Mouse (Mus musculus) left cerebral cortex, adult 8-10 months (tissue): ENCODE results near the gene Ccdc93. TPM values are rescaled to one million over a fixed set of nuclear protein-coding genes. Genes with fewer than 3 reads are reported as not detected.

Source experiments
- DNase-seq, 2 experiments: peaks; one replicate each; pipeline ENCODE4 v3.0.0; 2022; ENCODE audit warnings: low spot score in 2 of 2
- total RNA-seq, 4 experiments: library from RNA; stranded (reverse); gene quantifications; 2 replicates each; pipeline ENCODE4 v1.2.4; 2022

Ccdc93 gene
- 10 to 100 TPM; 20.8 to 25.6 (median 22.7) TPM for total RNA-seq

DNA sequence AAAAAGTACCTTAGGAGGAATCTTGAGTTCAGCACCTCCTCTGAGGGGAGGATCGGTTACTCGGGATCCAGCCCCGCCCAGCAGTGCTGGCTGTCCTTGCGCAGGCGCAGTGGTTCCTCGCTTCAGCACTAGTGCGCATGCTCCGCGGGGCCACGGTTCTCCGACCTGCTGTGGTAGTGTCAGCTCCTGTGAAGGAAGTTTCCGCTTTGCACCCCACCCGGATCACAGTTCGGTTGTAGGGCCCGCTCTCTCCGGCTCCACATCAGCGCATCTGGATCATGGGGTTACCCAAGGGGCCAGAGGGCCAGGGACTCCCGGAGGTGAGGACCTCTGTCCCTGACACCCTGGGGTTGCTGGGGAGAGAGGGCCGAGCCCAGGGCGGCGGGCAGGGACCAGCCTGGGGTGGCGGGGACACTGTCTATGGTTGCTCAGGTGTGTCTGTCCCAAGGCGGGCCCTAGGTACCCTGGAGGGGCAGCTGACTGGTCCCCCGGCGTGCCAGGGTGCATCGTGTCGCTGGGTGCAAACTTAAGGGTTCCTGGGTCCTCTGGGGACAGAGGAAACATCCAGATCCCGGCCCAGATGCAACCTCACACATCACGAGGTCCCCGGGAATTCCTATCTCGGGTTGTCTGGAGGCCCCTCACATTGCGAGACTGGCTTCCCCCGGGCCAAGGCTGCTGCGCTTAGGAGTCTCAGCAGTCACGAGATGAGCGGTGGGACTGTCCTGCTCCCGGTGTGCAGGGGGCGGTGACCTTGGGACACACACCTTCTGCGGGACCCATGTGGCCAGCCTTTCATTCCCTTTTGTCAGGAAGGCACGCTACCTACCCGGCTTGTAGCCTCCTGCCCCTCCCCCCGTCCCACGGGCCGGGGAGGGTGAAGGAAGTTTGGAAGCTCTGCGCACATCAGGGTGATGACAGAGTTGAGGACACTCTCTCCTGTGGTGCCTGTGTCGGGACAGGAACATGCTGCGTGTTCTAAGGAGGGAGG is at the start of gene Ccdc93:
Gene Ccdc93, plus strand, starts transcription at position 112 of the 991 bp plus-strand sequence.
- DNase-seq: peak; percentile 93 to 99

DNA sequence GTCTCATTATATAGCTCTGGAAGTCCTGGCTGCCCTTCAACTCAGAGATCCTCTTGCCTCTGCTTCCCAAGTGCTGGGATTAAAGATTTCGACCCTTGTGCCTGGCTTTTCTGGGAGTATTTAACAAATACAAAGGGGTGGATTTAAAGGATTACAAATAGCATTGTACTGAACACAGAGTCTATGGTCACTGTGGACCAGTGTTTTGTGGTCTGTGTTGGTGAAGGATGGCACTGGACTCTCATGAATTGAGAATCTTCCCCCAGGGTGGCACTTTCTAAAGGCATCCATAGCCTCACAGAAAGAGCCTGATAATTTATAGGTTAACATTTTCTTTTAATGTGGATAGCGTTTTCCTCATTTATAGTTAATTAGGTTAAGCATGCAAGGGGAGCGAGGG is 49.3 kb upstream of the Ccdc93 start:
- DNase-seq: no peak

DNA sequence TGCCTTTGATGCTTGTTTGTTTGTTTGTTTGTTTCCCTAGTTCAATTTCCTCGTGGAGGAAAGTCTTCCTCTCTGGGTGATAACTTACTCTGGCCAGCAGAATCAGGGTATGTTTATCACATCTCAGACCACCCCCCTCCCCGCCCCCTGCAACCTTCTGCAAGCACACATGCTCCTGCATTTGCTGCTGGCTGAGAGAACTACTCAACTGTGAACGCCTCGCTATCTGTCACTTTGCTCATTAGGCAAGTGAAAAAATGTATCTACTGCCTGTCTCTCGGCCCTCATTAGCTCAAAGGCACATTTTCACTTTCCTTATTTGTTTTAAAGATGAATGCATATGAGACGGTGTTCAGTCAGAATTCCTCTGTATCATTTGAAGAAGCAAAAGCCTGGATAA is 42.5 kb upstream of the Ccdc93 start:
- DNase-seq: no peak

DNA sequence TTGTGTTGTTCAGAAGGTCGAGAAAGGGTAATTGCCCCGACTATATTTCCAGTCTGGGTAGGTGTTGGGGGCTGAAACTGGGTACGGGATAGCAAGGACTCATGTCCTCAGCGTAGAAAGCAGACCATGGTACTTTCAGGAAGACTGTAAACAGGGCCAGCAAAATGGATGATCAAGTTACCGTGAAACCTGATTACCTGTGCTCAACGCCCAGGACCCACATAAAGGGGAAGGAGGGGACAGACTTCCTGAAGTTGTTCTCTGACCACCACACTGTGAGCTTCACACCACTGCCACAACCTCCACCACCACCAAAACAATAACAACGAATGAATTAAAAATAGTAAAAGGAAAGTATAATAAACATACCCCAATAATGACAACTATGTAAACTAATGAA is 42.1 kb upstream of the Ccdc93 start:
- no peak for DNase-seq

DNA sequence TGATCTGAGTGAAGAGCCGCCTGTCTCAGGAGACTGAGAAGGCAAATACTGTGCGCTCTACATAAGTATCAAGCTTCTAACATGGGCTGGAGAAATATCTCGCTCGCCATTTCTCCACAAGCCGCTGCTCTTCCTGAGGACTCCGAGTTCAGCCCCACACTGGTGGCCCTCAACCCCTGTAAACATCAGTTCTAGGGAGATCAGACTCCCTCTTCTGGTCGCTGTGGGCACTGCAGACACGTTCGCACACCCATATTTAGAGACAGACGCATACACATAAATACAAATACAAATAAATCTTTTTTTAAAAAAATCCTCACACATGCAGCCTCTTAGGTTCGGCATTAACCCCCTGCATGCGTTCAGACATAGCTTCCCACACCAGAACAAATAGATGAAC is 41.3 kb upstream of the Ccdc93 start:
- no peak for DNase-seq

DNA sequence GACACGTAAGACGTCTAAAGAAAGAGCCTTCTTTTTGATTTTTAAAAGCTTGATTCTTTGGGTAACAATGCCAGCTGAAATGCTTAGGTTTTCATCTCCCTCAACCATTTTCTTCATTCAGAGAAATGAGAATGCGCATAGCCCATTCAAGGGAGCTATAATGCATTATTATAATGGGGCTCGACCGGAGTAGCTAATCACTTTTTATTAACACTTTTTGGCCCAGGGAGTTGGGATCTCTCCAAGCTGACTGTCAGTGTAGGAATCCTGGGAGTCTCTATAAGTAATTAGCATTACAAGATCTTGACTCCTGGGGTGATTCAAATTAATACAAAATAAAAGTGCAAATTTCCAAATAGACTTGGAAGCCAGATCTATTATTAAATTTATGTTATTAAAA is 40.8 kb upstream of the Ccdc93 start:
- DNase-seq: no peak

DNA sequence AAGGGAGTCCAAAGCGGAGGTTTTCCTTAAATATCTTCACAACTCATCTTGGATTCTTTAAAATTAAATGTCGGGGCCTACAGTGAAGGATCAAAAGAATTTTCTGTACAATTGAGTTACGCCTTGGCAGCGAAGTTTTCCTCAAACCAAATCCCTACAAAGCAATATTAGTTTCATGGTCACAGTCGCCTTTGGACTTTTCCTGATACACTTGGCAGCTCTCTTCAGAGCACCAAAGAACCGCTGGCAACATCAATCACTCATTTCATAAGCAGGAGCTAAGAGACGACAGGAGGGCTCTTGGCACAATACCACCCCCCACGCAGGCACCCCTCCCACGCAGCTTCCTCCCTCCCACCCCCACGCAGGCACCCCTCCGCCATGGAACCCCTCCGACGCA is 40.4 kb upstream of the Ccdc93 start:
- no peak for DNase-seq

DNA sequence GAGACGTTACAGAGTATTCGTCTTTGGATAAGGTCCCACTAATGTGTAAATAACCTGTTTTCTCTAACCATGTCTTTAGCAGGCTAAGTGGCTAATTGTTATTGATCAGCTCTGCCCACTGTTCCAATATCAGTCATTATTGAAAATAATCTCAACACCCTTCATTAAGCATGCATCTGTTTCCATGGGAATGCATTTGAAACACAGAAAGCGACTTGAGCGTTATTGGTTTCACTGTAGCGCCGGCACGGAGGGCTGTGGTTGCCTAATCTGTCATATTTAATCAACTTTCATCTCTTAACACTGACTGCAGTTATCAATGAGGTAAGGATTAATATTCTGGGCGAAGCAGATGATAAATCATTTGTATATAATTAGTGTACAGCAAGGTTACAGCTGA is 40.0 kb upstream of the Ccdc93 start:
- no peak for DNase-seq

DNA sequence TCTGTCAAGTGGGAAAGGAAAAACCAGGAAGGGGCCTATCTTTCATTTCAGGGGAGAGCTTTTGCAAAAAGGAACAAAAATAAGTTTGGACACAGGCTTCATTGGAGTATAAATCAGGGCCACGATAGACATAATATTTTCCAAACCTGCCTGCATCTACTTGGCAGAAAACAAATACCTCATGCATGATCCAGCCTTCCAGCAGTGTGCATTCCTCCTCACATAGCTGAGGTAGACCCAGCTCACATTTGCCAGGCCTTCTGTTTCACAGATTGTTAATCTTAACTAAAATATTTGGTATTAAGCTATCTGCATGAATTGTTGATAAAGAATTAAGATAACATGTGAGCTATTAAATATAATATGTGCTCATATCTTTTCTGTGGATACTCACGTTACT is 37.7 kb upstream of the Ccdc93 start:
- DNase-seq: no peak

DNA sequence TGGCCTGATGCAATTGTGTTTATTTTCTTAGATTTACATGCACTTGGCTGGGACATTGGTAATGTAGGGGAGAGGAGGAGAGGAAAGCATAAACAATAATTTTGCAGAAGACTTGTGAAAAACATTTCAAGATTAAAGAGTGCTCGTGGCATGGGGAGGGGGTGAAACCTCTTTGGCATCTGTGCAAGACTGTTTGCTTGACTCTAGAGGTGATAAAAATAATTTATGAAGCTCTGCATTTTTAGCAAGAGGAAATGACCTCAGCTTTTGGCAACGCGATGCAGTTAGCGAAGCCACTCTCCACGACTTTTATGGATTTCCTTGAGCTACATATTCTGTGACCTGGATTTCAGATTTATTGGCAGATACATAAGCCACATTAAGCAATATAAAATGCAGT is 36.1 kb upstream of the Ccdc93 start:
- no peak for DNase-seq

DNA sequence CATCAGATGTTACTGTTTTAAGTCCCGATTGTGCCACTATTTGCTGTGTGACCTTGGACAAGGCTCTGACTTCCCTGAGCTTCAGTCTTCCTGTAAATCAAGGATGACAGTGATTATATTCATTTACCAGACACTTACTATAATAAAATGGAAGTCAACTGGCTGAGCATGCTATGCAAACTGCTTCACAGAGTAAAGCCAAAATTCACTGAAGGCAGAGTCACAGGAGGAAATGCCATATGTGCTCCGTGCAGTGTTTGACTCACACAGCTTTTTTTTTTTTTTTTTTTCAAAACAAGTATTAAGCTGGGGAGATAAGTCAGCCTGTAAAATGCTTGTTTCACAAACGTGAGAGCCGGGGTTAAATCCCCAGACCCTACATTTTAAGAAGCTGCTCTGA is 34.3 kb upstream of the Ccdc93 start:
- no peak for DNase-seq

DNA sequence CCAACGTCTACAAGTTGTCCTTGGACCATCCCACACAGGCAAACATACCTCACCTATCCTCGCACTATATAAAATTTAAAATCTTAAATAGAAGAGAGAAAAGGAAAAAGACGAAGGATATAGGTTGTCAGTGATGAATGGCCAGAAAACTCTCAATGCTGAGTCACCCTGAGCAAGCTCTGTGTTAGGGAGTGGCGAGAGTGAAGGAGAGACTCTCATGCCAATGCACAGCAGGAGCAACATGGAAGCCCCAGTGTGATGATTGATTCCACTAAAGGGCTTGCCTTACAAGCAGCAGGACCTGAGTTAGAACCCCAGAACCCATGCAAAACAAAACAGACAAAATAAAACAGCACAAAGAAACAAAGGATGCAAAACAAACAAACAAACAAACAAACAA is 32.6 kb upstream of the Ccdc93 start:
- DNase-seq: no peak

DNA sequence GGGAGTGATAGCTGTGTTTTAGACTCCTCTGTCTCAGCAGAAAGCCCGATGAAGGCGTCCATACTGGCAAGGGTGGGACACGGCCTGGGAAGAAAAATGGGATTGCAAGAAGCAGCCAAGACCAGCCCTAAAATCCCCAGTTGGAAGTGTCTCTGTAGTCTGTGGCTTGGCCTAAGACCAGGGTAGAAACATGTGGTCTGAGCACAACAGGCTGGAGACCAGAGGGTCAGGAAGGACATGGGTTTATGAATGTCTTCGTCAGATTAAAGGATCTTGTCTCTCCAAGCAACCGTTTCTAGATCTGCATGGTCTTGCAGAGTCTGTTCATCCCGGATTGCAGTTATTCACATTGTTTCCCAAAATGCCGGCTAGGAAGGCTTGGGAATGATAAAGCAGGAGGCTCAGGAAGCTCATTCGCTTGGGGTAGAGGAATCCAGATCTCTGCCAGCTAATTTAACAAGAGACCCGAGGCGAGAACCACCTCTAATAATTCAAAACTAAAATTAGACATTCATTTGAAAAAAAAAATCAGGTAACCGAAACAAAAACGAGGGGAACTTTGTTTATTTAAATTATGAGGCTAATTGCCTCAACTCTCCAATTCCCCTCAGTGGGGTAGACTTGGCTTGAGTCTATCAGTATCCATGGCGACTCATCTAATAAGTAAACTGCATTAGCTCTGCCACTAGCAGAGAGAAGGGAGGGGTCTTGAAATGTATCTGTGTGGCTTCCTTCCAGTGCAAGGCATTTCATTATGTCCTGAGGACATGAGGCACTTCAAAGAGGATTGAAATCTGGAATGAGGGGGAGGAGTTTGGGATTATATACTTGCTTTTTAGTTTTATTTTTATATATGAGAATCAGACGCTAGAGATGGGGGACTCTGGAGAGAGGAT is 31.6 kb upstream of the Ccdc93 start:
- DNase-seq: no peak

DNA sequence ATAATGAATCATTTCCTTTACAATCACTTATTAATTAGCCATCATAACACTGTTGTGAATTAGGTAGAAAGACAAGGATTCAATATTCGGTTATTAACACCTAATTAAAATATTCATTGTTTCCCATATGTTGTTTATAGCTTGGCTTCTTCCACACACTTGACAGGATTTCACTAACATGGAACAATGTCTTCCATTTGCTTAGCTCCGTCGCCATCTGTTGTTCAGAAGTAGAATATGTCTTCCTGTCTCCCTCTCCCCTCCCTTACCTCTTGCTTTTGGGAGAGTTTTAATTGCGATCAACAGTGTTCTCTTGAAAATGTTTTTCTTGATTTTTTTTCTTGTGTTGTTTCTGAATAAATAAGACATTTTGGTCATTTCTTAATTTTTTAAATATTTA is 30.6 kb upstream of the Ccdc93 start:
- DNase-seq: no peak

DNA sequence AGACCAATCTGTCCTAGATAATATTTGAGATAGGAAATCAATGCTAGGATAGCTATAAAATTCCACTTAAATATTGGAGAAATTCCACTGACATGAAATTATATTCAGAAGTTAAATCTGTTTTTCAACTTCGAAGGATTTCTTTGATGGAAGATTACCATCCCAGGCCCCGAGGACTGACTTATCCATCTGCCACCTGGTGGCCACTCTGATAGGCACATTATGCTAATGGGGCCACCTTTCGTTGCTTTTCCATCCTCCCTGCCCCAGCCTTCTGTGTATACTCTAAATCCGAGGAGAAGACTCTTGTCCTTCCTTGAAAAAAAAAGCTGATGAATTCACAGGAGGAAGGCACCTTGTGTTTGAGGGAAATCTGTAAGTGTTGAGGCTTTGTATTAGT is 11.8 kb upstream of the Ccdc93 start:
- DNase-seq: no peak

DNA sequence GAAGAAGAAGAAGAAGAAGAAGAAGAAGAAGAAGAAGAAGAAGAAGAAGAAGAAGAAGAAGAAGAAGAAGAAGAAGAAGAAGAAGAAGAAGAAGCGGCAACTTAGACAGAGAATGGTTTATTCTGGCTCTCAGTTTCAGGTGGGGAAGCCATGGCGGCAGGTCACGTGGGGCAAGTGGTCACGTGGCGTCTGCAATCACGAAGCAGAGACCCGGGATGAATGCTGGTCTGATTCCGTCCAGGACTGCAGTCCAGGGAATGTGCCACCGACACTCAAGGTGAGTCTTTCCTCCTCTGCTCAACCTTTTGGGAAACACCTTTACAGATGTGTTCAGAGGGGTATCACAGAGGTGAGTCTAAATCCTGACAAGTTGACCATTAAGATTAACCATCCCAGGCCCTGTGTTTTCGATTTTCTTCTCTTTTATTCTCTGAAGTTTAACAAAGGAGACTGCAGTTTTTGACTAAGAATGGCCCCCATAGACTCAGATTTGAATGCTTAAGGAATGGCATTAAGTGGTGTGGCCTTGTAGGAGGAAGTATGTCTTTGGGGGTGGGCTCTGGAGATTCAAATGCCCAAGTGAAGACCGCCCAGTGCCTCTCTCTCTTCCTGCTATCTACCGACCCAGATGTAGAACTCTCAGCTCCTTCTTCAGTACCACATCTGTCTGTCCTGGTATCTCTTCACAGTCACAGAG is 11.1 kb upstream of the Ccdc93 start:
- no peak for DNase-seq

DNA sequence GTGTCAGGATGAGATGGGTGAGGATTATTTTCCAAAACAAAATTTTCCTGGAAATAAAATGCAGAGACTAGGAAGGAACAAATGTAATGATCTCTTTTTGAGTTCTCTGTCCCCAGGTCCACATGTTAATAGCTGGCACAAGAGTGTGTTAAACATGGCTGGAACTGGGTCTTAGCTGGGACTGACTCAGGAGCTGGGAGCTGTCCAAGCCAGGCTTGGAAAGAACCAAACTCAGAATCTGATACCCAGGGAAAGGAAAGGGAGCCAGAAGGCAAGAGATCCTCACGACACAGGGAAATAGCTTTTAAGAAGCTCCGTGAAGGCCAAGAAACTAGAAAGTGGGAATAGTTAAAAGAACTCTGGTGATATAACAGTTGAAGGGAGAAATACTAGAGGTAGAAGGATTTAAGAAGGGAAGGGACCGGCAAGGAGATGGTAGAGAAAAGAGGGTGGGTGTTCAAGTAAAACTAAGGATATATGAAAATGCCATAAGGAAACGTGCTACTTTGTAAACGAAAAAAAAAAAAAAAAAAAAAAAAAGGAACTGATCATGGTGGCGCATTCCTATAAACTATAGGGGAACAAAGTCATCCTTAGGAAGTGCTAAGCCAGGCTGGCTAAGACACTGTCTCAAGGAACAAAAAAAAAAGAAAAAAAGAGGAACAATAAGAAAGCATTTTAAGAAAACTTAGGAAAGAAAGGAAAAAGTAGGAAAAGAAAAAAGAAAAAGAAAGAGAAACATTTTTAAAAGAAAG is 489 bp upstream of the Ccdc93 start:
- DNase-seq: no peak

DNA sequence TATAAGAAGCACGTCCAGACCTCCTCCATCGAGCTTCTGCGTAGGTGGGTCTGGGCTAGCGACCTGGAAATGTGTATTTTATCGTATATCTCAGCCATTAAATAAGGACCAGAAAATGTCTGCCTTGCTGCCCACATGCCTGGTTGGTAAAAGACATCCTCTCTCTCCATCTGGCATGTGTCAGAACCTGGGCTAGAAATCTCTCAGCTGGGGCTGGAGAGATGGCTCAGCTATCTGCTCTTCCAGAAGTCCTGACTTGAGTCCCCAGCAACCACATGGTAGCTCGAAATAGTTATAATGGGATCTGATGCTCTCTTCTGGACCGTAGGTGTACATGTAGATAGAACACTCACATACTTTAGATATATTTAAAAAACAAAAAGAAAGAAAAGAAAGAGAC is 5.1 kb downstream of the Ccdc93 start:
- DNase-seq: peak in 1 of 2 experiments; percentile 46

DNA sequence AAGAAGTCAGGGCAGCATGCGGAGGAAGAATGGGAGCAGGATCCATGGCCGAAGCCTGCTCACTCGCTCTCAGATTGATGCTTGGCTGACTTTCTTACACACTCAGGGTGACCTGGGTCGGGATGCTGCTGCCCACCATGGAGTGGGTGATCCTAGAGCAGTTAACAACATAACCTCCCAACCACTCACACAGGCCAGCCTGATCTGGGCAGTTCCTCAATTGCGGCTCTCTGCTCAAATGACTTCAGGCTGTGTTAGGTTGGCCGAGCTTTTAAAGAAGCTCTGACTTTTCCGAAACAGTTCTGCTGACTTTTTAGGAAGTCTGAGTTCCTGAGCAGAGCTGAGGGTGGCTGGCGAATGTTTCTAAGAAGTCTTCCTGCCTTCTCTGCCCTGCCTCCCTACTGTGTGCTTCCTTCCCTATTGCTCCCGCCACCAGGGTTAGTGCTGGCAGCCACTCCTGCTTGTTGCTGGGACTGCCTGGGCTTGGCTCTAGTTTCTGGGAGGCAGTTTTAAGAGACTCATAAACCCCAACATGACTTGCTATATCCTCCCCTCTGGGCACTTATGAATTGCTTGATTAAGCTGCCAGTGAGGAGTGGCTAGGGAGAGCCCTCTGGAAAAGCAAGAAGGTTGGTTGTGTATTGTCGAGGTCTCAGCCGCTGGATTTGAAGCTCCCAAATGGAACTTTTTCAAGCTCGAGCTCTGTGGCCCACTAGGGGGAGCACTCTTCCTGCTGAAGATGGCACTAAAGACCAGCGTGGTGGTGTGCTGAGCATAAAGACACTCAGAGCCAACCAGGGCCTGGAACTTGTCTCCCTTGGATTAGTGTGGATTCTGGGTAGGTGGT is 9.9 kb downstream of the Ccdc93 start:
- peak; percentile 43 to 55 for DNase-seq

DNA sequence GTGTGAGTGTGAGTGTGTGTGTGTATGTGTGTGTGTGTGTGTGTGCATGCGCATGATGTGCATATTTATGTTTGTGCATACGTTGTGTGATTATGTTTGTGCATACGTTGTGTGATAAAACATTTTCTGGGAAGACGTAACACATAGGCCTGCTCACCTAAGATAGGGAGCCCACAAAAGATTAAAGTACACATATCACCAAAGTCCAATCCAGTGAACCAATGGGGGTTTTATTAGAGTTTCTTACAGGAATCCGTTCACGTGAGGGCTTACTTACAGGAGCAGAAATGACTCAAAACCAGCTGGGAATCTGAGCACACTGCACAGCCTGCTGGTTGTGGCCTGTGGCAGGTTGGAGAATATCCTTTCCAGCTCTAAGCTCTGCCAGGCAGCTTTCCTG is 13.3 kb downstream of the Ccdc93 start:
- DNase-seq: no peak
